Mouse (Mus musculus): Measurements from ENCODE around the gene Fzd10.

Fzd10 gene

DNA sequence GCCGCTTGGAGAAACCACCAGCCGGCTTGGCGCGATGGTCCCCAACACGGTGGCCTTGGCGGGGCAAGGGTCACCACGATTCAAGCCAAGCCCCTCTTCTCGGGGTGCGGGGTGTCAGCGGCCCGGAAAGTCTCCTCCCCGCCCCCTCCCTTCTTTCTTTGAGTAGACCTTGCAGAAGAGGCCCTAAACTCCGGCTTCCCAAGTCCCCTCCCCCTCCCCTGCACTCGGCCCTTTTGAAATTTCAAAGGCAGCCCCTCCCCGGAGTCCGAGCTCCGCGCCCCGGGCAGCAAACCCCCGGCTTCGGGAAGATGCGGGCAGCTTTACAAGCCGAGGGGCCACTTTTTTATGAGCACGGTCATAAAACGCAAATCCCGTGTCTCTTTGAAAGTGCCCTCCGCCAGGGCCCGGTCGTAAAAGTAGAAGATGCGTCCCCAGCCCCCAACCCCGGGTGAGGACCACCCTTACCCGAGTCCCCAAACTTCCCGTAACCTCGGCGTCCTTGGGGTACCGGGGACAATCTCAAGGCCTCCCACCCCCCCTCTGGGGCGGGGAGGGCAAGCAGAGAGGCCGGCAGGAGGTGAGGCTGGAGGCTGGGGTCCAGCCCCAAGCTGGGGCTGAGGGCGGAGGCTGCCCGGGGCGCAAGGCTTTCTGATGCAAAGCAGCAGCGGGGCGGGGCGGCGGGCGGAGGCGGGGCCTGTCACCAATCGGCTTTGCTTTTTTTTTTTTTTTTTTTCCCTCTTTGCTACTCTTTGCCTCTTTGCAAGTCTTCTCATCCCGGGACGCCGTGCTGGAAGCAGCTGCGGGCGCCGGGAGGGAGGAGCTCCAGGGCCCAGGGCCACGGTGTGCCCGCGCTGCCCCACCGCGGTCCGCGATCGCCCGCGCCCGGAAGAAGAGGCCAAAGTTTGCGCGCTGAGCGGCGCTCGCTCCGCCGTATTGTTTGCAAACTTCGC, at the start of gene Fzd10:
TSS of gene Fzd10 (plus strand) at position 773 of the 950 bp plus-strand sequence.
- DNase-seq (ENCODE audit: low spot score), result no peak

- no peak for DNase-seq (ENCODE audit: low spot score)
These were observed 49.2 kb upstream of the Fzd10 start for GRCm38 (mm10) chr5:128551448-128551847.

- DNase-seq (ENCODE audit: low spot score), result no peak
These were observed 48.3 kb upstream of the Fzd10 start for GRCm38 (mm10) chr5:128552136-128552890.

- DNase-seq (ENCODE audit: low spot score), result peak; percentile 38
These were observed 42.5 kb upstream of the Fzd10 start for GRCm38 (mm10) chr5:128558126-128558525.

DNA sequence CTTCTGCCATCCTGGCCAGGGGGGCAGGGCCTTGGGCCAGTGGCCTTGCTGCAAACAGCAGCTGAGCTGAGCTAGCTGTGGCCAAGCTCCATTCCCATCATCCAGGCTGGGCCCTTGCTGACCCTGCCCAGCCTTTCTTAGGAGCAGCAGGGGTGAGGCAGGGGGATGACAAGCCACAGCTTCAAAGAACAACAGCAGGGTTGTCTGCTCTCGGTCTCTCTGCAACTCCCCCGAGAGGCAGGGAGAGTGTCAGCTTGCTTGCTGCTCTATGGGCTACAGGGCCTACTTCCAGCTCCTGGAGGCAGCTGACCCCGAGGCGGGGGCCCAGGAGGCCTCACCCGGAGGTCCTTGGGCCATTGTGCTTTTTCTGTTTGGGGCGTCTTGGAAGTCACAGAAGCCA, 33.3 kb upstream of the Fzd10 start:
- DNase-seq (ENCODE audit: low spot score), result no peak

- DNase-seq (ENCODE audit: low spot score), result no peak
These were observed 31.7 kb upstream of the Fzd10 start for GRCm38 (mm10) chr5:128568970-128569369.

- no peak for DNase-seq (ENCODE audit: low spot score)
These were observed 30.6 kb upstream of the Fzd10 start for GRCm38 (mm10) chr5:128570091-128570490.

DNA sequence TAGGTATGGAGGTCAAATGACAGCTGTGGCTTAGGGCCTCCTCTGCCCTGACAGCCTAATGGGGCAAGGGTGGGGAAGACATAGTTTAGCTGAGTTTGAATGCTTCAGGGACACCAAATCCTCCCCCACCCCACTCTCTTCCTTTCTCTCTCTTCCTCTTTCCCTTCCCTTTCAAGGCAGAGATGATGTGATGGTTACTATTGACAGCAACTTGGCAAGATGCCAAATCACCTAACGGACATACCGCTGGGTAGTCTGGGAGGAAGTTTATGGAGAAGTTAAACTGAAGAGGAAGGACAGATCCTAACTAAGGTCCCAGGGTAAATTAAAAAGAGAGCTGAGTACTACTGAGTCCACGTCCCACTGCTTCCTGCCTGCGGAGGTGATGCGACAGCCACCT, 29.8 kb upstream of the Fzd10 start:
- DNase-seq (ENCODE audit: low spot score), result no peak

- DNase-seq (ENCODE audit: low spot score), result no peak
These were observed 28.9 kb upstream of the Fzd10 start for GRCm38 (mm10) chr5:128571706-128572105.

DNA sequence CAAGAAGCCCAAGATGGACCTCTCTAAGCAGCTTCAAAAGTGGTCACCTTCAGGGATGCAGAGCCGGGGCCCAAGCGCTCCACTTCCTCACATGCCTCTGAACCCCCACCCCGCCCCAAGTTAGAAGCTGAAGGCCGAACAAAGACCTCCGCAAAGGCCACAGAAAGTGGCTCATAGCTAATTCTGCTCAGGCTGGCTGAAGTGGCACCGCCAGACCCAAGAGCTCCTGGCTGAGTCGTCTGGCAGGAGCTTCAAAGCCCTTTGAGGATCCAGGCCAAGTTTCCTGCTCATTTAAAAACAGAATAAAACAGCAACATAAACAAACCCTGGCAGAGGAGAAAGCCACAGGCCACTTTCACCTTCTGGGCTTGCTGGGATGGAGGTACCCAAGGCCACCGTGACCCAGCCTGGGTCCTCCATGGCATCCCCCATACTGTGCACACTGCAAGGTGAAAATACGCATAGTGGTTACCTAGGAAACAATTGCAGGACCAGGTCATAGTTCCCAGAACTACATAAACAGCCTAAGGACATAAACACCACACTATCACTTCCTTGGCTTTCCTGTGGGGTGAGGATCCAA, 24.6 kb upstream of the Fzd10 start:
- no peak for DNase-seq (ENCODE audit: low spot score)

GRCm38 (mm10) chr5:128579047-128579650, 21.5 kb upstream of the Fzd10 start:
- DNase-seq (ENCODE audit: low spot score), result peak; percentile 33

DNA sequence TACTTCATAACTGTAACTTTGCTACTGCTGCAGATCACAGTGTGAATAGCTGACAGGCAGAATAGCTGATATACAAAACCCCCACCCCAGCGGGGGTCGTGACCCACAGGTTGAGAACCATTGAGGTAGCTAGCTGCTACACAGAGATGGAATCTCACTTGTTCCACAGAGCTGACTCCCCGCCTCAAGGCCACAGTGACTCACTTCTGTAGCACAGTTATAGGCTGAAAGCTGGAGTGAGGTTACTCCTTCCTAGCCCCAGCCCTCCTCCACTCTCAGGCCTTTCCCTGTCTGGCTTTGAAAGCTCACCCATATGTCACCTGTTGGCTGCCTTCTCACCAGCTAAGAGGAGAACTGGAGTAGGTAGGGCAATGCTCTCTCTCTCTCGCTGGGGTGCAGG, 19.7 kb upstream of the Fzd10 start:
- no peak for DNase-seq (ENCODE audit: low spot score)

GRCm38 (mm10) chr5:128581516-128581921, 19.1 kb upstream of the Fzd10 start:
- no peak for DNase-seq (ENCODE audit: low spot score)

GRCm38 (mm10) chr5:128589231-128589630, 11.4 kb upstream of the Fzd10 start:
- no peak for DNase-seq (ENCODE audit: low spot score)

GRCm38 (mm10) chr5:128593446-128593845, 7.2 kb upstream of the Fzd10 start:
- no peak for DNase-seq (ENCODE audit: low spot score)

GRCm38 (mm10) chr5:128596813-128597212, 3.8 kb upstream of the Fzd10 start:
- no peak for DNase-seq (ENCODE audit: low spot score)

- no peak for DNase-seq (ENCODE audit: low spot score)
These were observed 3.3 kb upstream of the Fzd10 start for GRCm38 (mm10) chr5:128597381-128597780.

- DNase-seq (ENCODE audit: low spot score), result no peak
These were observed 2.4 kb upstream of the Fzd10 start for GRCm38 (mm10) chr5:128598191-128598720.

GRCm38 (mm10) chr5:128598760-128599364, 1.8 kb upstream of the Fzd10 start:
- DNase-seq (ENCODE audit: low spot score), result no peak

DNA sequence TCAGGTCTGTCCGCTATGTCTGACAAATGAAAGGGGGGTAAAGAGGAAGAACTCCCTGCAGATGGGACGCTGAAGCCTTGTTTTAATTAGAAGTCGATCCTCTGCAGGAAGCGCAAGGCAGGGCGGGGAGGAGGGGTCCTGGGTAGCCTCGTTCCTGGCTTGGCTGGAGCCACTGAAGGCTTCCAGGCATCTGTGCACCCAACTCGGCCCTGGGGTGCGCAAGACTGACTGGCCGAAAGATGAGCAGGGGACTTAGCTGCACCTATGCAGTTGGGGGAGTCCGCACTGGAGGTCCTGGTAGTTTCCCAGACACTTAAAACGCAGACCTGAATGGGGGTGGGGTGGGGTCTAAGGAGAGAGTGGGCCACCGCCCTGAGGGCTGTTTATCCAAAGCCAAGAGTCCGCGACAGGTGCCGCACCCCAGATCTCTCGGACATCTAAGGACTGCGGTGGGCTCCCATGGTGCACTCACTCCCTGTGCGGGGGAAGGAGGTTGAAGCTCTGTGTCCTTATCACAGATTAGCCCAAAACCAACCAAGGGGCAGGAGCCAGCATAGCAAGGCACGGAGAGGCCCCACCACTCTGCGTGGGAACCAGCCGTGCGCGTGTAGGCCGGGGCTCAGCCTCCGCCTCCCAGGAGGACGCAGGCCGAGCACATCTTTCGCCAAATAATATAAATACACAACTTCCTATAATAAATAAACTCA, 1.1 kb upstream of the Fzd10 start:
- DNase-seq (ENCODE audit: low spot score), result no peak
